Comparison of ENCODE assay signal across 37 mouse cellular contexts in genomic region chr3:82541449-82541848, GRCm38 (mm10). TPM values are rescaled to one million over a fixed set of nuclear protein-coding genes. Genes with fewer than 3 reads are reported as not detected.
"Had no signal": no experiment of that assay in that cellular context is flagged by ENCODE, and none has a peak within 500 bp of the region (broad histone marks: within the 10 kb centered on the region; RNA-seq: fewer than 3 reads in every experiment).

No protein-coding gene starts in this region.

- H3K27me3 ChIP-seq: hindbrain, embryonic 15.5 days; intestine, embryonic 15.5 days; kidney, embryonic 15.5 days had no signal

- DNase-seq: heart, postnatal 10 days; heart, postnatal 14 days; heart, postnatal 36 days; heart, postnatal 4 days; kidney, adult 11 months; kidney, adult 18-20 months; kidney, adult 2 months; kidney, adult 8-10 months; kidney, adult 9 months; kidney, postnatal 10 days; kidney, postnatal 14 days; kidney, postnatal 25 days; kidney, postnatal 36 days; kidney, postnatal 4 days; layer of hippocampus, adult 9-11 months; layer of hippocampus, postnatal 36 days had no signal

- H3K4me3 ChIP-seq: heart, embryonic 10.5 days; heart, embryonic 12.5 days; heart, embryonic 13.5 days; heart, embryonic 15.5 days; hindbrain, embryonic 10.5 days; hindbrain, embryonic 12.5 days; hindbrain, embryonic 13.5 days; hindbrain, embryonic 15.5 days; intestine, embryonic 15.5 days; kidney, embryonic 15.5 days; left cerebral cortex, adult 2 months had no signal

- ATAC-seq: hindbrain, embryonic 16.5 days; hindbrain, postnatal 0 days; inflammation-experienced regulatory T-cells, adult 6 months; intestine, embryonic 15.5 days; intestine, embryonic 16.5 days; intestine, postnatal 0 days had no signal

- H3K27ac ChIP-seq: heart, embryonic 10.5 days; heart, embryonic 13.5 days; heart, embryonic 15.5 days; hindbrain, embryonic 10.5 days; hindbrain, embryonic 12.5 days; hindbrain, embryonic 13.5 days; hindbrain, embryonic 14.5 days; hindbrain, embryonic 15.5 days; hindbrain, postnatal 0 days; intestine, embryonic 15.5 days; kidney, embryonic 15.5 days; kidney, postnatal 0 days; left cerebral cortex, adult 2 months had no signal

RNA-seq across cellular contexts. Expression of gene Npy2r, which starts 6.4 kb away (rescaled TPM):
- total RNA-seq: heart, postnatal 10 days; heart, postnatal 14 days; heart, postnatal 25 days; heart, postnatal 36 days; heart, postnatal 4 days; hematopoietic stem cell, adult 5-6 weeks had no signal
- polyA plus RNA-seq: heart, embryonic 12.5 days; heart, postnatal 0 days; inflammation-experienced regulatory T-cells, adult 6 months had no signal
